Mouse (Mus musculus) gastrocnemius, adult 2 months (tissue): Measurements from ENCODE around the gene Naa40. TPM values are rescaled to one million over a fixed set of nuclear protein-coding genes. Genes with fewer than 3 reads are reported as not detected.
A peak's percentile ranks its signal among the peaks of the same experiment; 100 is the strongest.

Source experiments
- DNase-seq: peaks from one replicate; pipeline ENCODE4 v3.0.0; 2022
- H3K27ac ChIP-seq: fragments of 200-600 bp; 2 replicates; pipeline ENCODE4 v1.8.1; 2022; ENCODE audit warnings: mild to moderate bottlenecking
- H3K4me3 ChIP-seq: fragments of 200-600 bp; 2 replicates; pipeline ENCODE4 v1.8.1; 2022; ENCODE audit warnings: mild to moderate bottlenecking, moderate library complexity
- CTCF ChIP-seq: fragments of 200-600 bp; IDR thresholded peaks from 2 replicates; pipeline ENCODE4 v1.8.1; 2022; ENCODE audit warnings: antibody characterized with exemption, mild to moderate bottlenecking, moderate library complexity
- intact Hi-C: fragments of 180-260 bp; cut with DNase I; formaldehyde crosslinking; loops from one replicate; pipeline ENCODE4 v1.15.1; 2025
- long read RNA-seq, 2 experiments: library from polyadenylated mRNA; stranded (forward); transcript quantifications; one replicate each; pipeline ENCODE4 v2.0.0; 2021
- total RNA-seq, 2 experiments: library from RNA; stranded (reverse); gene quantifications; 2 replicates each; pipeline ENCODE4 v1.2.3; 2021

The Naa40 gene
- 10 to 100 TPM in 1 of 2 experiments, 1 to 10 TPM in 1; 10.0 to 12.7 TPM for total RNA-seq
- long read RNA-seq, experiment 1, transcript Naa40-201 (8 exons, 3,231 nt) = major isoform, 12 of 18 reads
- long read RNA-seq, experiment 1, partial matches to known transcripts = 1 of 18 reads
- long read RNA-seq, experiment 1, other reads (novel, unspliced or antisense) = 1 of 18 reads
- long read RNA-seq, experiment 2, transcript Naa40-201 (8 exons, 3,231 nt) = major isoform, 16 of 20 reads
- long read RNA-seq, experiment 2, partial matches to known transcripts = 1 of 20 reads
- long read RNA-seq, experiment 2, other reads (novel, unspliced or antisense) = 0 of 20 reads

GRCm38 (mm10) chr19:7240782-7241690 is at the start of gene Naa40:
Gene Naa40 (minus strand): TSS chr19:7241183.
- peak within 1 kb of the TSS; percentile 88 for H3K4me3 ChIP-seq
- DNase-seq = peak; percentile 95
- H3K27ac ChIP-seq = peak within 1 kb of the TSS; percentile 95
- 0 out of 2 replicates have a peak, but pooled peaks have one; percentile 2 for TF ChIP-seq CTCF
- intact Hi-C loops = no loop called here

- no peak for TF ChIP-seq CTCF
- intact Hi-C loops = no loop called here
- H3K27ac ChIP-seq = peak overlapping the region; percentile 10; the same call in 1 of the 2 replicates
- H3K4me3 ChIP-seq = no peak overlapping the region
- no peak for DNase-seq
Measured at GRCm38 (mm10) chr19:7289767-7290166, 48.8 kb upstream of the Naa40 start.

- DNase-seq = no peak
- TF ChIP-seq CTCF = no peak
- Histone ChIP-seq H3K4me3 (no peak overlapping the region), H3K27ac (no peak overlapping the region)
- intact Hi-C loops = no loop called here
Measured at GRCm38 (mm10) chr19:7288288-7288687, 47.3 kb upstream of the Naa40 start.

- peak overlapping the region; percentile 12 for H3K27ac ChIP-seq
Measured at GRCm38 (mm10) chr19:7286563-7287315, 45.8 kb upstream of the Naa40 start.

GRCm38 (mm10) chr19:7280557-7281330 is 39.8 kb upstream of the Naa40 start:
- intact Hi-C loops = loop anchor here (5.0 kb wide), 1 partner anchor 57 kb away; no protein-coding TSS in a partner anchor
- no peak for TF ChIP-seq CTCF
- H3K4me3 ChIP-seq = no peak overlapping the region
- no peak overlapping the region for H3K27ac ChIP-seq
- no peak for DNase-seq

More at GRCm38 (mm10) chr19:7286563-7287315, 45.8 kb upstream of the Naa40 start:
- TF ChIP-seq CTCF = no peak
- intact Hi-C loops = no loop called here
- no peak overlapping the region for H3K4me3 ChIP-seq
- no peak for DNase-seq

GRCm38 (mm10) chr19:7279114-7279513 is 38.1 kb upstream of the Naa40 start:
- TF ChIP-seq CTCF = peak; percentile 77
- Histone ChIP-seq H3K4me3 (no peak overlapping the region), H3K27ac (peak overlapping the region; percentile 51)
- DNase-seq = peak; percentile 72
- intact Hi-C loops = no loop called here

- Histone ChIP-seq H3K27ac (peak overlapping the region; percentile 51), H3K4me3 (no peak overlapping the region)
- DNase-seq = peak; percentile 58
- no peak for TF ChIP-seq CTCF
- intact Hi-C loops = no loop called here
Measured at GRCm38 (mm10) chr19:7278200-7278906, 37.4 kb upstream of the Naa40 start.

- TF ChIP-seq CTCF = no peak
- intact Hi-C loops = no loop called here
- no peak for DNase-seq
- Histone ChIP-seq H3K27ac (no peak overlapping the region), H3K4me3 (no peak overlapping the region)
Measured at GRCm38 (mm10) chr19:7276796-7277195, 35.8 kb upstream of the Naa40 start.

- no peak for DNase-seq
- H3K4me3 ChIP-seq = no peak overlapping the region
- TF ChIP-seq CTCF = no peak
- H3K27ac ChIP-seq = no peak overlapping the region
- intact Hi-C loops = no loop called here
Measured at GRCm38 (mm10) chr19:7276053-7276659, 35.2 kb upstream of the Naa40 start.

GRCm38 (mm10) chr19:7275131-7275789 is 34.3 kb upstream of the Naa40 start:
- Histone ChIP-seq H3K27ac (peak overlapping the region; percentile 35; the same call in 1 of the 2 replicates), H3K4me3 (no peak overlapping the region)
- intact Hi-C loops = no loop called here
- no peak for DNase-seq
- TF ChIP-seq CTCF = no peak
